Comparison of ENCODE assay signal across 8 mouse cellular contexts in the genomic region with DNA sequence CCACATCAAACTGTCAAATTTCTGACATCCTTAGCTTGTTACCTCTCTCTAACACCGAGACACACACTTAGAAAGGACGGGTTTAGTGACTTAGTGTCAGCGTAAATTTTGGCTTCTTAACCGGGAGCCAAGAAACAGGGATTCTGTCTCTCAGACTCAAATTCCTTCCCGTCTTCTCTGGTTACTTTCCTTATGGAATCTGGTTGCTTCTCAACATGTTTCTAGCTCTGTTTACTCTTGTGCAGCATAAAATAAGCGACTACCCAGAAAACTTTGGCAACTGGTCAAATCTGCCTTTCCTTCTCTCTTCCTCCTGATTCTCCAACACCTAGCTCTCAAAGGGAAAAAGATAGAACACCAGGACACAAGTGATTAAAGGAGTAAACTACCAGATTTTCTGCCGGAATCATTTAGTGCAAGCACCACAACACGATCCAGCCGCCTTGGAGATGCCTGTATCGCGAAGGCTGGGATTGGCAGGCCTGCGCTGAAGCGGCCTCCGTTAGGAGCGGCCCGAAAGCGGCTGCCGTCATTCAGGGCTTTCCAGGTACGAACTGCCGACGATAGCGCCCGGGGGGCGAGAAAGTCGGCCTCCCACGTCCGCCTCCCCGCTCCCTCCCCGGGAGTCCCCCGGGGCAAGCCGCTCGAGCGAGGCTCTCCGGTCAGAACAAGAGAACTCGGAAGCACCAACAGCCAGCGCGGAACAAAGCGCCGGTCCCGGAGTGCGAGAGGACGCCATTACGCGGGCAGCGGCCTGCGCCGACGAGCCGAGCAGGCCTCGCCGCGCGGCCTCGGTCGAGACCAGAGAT. TPM values are rescaled to one million over a fixed set of nuclear protein-coding genes. Genes with fewer than 3 reads are reported as not detected.
DNase-seq lines count a peak whose midpoint lies in the region; ATAC-seq and TF ChIP-seq lines count a peak whose summit lies in the region.

No protein-coding gene starts in this region.

- no peaks in the 10 kb centered on the region for H3K9me3 ChIP-seq in erythroblast, embryonic 14.5 days (ENCODE audit: control insufficient read depth, low read length)
- no peaks in the 10 kb centered on the region for H3K9me3 ChIP-seq in intestine, postnatal 0 days (ENCODE audit: control insufficient read depth)
- no peaks in the 10 kb centered on the region for H3K9me3 ChIP-seq in midbrain, embryonic 16.5 days (replicated peaks; ENCODE audit: control insufficient read depth, low read length, poor library complexity, severe bottlenecking)

- H3K27ac ChIP-seq in layer of hippocampus, adult 2 months: peak overlapping the region; percentile 100
- H3K27ac ChIP-seq in intestine, postnatal 0 days (ENCODE audit: low read depth, low read length): peak overlapping the region; percentile 96
- peak overlapping the region; percentile 94 for H3K27ac ChIP-seq in midbrain, embryonic 16.5 days (ENCODE audit: low read length)

- ATAC-seq in intestine, postnatal 0 days: peak; percentile 53
- ATAC-seq in midbrain, embryonic 16.5 days: peak; percentile 76

- H3K27me3 ChIP-seq in erythroblast, embryonic 14.5 days (ENCODE audit: control insufficient read depth): no peaks in the 10 kb centered on the region
- no peaks in the 10 kb centered on the region for H3K27me3 ChIP-seq in intestine, postnatal 0 days (replicated peaks; ENCODE audit: control insufficient read depth, insufficient read depth, low read length)
- H3K27me3 ChIP-seq in midbrain, embryonic 16.5 days (ENCODE audit: control insufficient read depth, insufficient read depth, low read depth, low read length): no peaks in the 10 kb centered on the region

- peak overlapping the region; percentile 96 for H3K4me3 ChIP-seq in layer of hippocampus, adult 2 months
- H3K4me3 ChIP-seq in erythroblast, embryonic 14.5 days (replicated peaks): peak overlapping the region; percentile 70
- peak overlapping the region; percentile 94 for H3K4me3 ChIP-seq in intestine, postnatal 0 days (ENCODE audit: low read depth, low read length)
- H3K4me3 ChIP-seq in midbrain, embryonic 16.5 days (ENCODE audit: low read depth, low read length): peak overlapping the region; percentile 78

- H3K9ac ChIP-seq in intestine, postnatal 0 days (ENCODE audit: low read depth, low read length): peak overlapping the region; percentile 98
- peak overlapping the region; percentile 88 for H3K9ac ChIP-seq in midbrain, embryonic 16.5 days (ENCODE audit: low read depth, low read length)

- peaks cover 21% of the 10 kb centered on the region for H3K36me3 ChIP-seq in erythroblast, embryonic 14.5 days (ENCODE audit: control insufficient read depth)
- H3K36me3 ChIP-seq in intestine, postnatal 0 days (ENCODE audit: control insufficient read depth, insufficient read depth): no peaks in the 10 kb centered on the region
- no peaks in the 10 kb centered on the region for H3K36me3 ChIP-seq in midbrain, embryonic 16.5 days (ENCODE audit: control insufficient read depth, insufficient read depth, low read length)

- under 1% methylated on average over 54 of the region's 55 CpGs for WGBS in intestine, postnatal 0 days
- under 1% methylated on average over 51 of the region's 55 CpGs for WGBS in midbrain, embryonic 16.5 days

- peak; percentile 16 to 23 for DNase-seq in layer of hippocampus, adult 2 months (ENCODE audit: low spot score in 2 of 2)
- DNase-seq in layer of hippocampus, adult 9-10 months (ENCODE audit: low spot score): no peak
- peak; percentile 56 for DNase-seq in ZHBTc4 (ENCODE audit: low read depth, low spot score)
- DNase-seq in cerebellum, postnatal 14 days: no peak
- DNase-seq in frontal cortex, postnatal 25 days (ENCODE audit: low spot score in 2 of 2): no peak

- no peak for TF ChIP-seq CTCF in layer of hippocampus, adult 2 months (conservative IDR thresholded peaks at IDR 0.05)
- TF ChIP-seq CTCF in intestine, postnatal 0 days (IDR thresholded peaks at IDR 0.05; ENCODE audit: low read depth): no peak

- peaks cover 62% of the 10 kb centered on the region for H3K4me1 ChIP-seq in erythroblast, embryonic 14.5 days (ENCODE audit: control insufficient read depth)
- H3K4me1 ChIP-seq in intestine, postnatal 0 days (replicated peaks; ENCODE audit: control insufficient read depth, insufficient read depth, low read length): 0 out of 2 replicates have a peak, but pooled peaks cover 2% of the 10 kb centered on the region
- H3K4me1 ChIP-seq in midbrain, embryonic 16.5 days (ENCODE audit: control insufficient read depth, insufficient read depth, low read length): peaks cover 14% of the 10 kb centered on the region

- H3K4me2 ChIP-seq in intestine, postnatal 0 days (replicated peaks; ENCODE audit: low read depth): peak overlapping the region; percentile 70
- peak overlapping the region; percentile 68 for H3K4me2 ChIP-seq in midbrain, embryonic 16.5 days (ENCODE audit: low read length)

RNA-seq across cellular contexts. Expression of a gene that starts 0.6 kb away (rescaled TPM):
- total RNA-seq in layer of hippocampus, adult 2 months (2021): 100 to 1,000 TPM; 170 to 175 TPM
- 1.3 and 1.5 TPM in 2 replicates for polyA plus RNA-seq in erythroblast, embryonic 14.5 days (2012)
- polyA plus RNA-seq in intestine, postnatal 0 days (2015; fragmentation: Nextera tagmentation; extraction: Ambion mirVana): 146 and 149 TPM in 2 replicates
- polyA plus RNA-seq in midbrain, embryonic 16.5 days (2015; fragmentation: Nextera tagmentation; extraction: Ambion mirVana): 297 and 327 TPM in 2 replicates

RNA-seq across cellular contexts. Expression of a gene that starts 25.9 kb away (rescaled TPM):
- 10 to 100 TPM; 15.2 to 16.8 TPM for total RNA-seq in layer of hippocampus, adult 2 months (2021)
- polyA plus RNA-seq in erythroblast, embryonic 14.5 days (2012): 1.0 and 1.5 TPM in 2 replicates
- 25.8 and 29.7 TPM in 2 replicates for polyA plus RNA-seq in intestine, postnatal 0 days (2015; fragmentation: Nextera tagmentation; extraction: Ambion mirVana)
- polyA plus RNA-seq in midbrain, embryonic 16.5 days (2015; fragmentation: Nextera tagmentation; extraction: Ambion mirVana): 29.9 and 34.4 TPM in 2 replicates

Comparison
In these comparisons a context has a peak if more than half of its experiments do, and no peak if none do; other contexts are left out.
1. DNase-seq: peak in layer of hippocampus, adult 2 months (2 of 2) and ZHBTc4 (single experiment); none in layer of hippocampus, adult 9-10 months (single experiment), cerebellum, postnatal 14 days (0 of 2) and frontal cortex, postnatal 25 days (0 of 2).
2. RNA of a gene that starts 0.6 kb away (polyA plus RNA-seq): 297 to 327 TPM in midbrain, embryonic 16.5 days and 146 to 149 TPM in intestine, postnatal 0 days; 1.3 to 1.5 TPM in erythroblast, embryonic 14.5 days; every median in the first group is over 10 times any median in the second.
3. RNA of a gene that starts 25.9 kb away (polyA plus RNA-seq): 29.9 to 34.4 TPM in midbrain, embryonic 16.5 days and 25.8 to 29.7 TPM in intestine, postnatal 0 days; 1.0 to 1.5 TPM in erythroblast, embryonic 14.5 days; every median in the first group is over 10 times any median in the second.
4. Peak in every context shown above with its lines, with median percentiles within 50 percentile points of each other: H3K27ac ChIP-seq and H3K4me3 ChIP-seq.